Mouse (Mus musculus): ENCODE results near the gene Abca6.

The Abca6 gene

GRCm38 (mm10) chr11:110196561-110197306 lies 54.8 kb downstream of the Abca6 start:
- no peak for DNase-seq (ENCODE audit: low read depth, low spot score)

- no peak for DNase-seq (ENCODE audit: low read depth, low spot score)
Measured at GRCm38 (mm10) chr11:110195310-110195709, 56.3 kb downstream of the Abca6 start.

- no peak for DNase-seq (ENCODE audit: low read depth, low spot score)
Measured at GRCm38 (mm10) chr11:110171212-110171611, 80.4 kb downstream of the Abca6 start.

GRCm38 (mm10) chr11:110167459-110168251 lies 83.9 kb downstream of the Abca6 start, which contains the start of gene Abca9:
Abca9 (minus strand) TSS chr11:110168196.
- no peak for DNase-seq (ENCODE audit: low read depth, low spot score)

GRCm38 (mm10) chr11:110165822-110166221 lies 85.8 kb downstream of the Abca6 start:
- DNase-seq (ENCODE audit: low read depth, low spot score) = no peak

- no peak for DNase-seq (ENCODE audit: low read depth, low spot score)
Measured at GRCm38 (mm10) chr11:110165409-110165808, 86.2 kb downstream of the Abca6 start.

- no peak for DNase-seq (ENCODE audit: low read depth, low spot score)
Measured at GRCm38 (mm10) chr11:110157059-110157458, 94.5 kb downstream of the Abca6 start.

GRCm38 (mm10) chr11:110155985-110156384 lies 95.6 kb downstream of the Abca6 start:
- no peak for DNase-seq (ENCODE audit: low read depth, low spot score)

GRCm38 (mm10) chr11:110147640-110148039 lies 103.9 kb downstream of the Abca6 start:
- no peak for DNase-seq (ENCODE audit: low read depth, low spot score)

- DNase-seq (ENCODE audit: low read depth, low spot score) = no peak
Measured at GRCm38 (mm10) chr11:110145421-110145820, 106.2 kb downstream of the Abca6 start.

- DNase-seq (ENCODE audit: low read depth, low spot score) = no peak
Measured at GRCm38 (mm10) chr11:110130760-110131159, 120.8 kb downstream of the Abca6 start.
